12 mouse cellular contexts compared by ENCODE assay signal in the genomic region with DNA sequence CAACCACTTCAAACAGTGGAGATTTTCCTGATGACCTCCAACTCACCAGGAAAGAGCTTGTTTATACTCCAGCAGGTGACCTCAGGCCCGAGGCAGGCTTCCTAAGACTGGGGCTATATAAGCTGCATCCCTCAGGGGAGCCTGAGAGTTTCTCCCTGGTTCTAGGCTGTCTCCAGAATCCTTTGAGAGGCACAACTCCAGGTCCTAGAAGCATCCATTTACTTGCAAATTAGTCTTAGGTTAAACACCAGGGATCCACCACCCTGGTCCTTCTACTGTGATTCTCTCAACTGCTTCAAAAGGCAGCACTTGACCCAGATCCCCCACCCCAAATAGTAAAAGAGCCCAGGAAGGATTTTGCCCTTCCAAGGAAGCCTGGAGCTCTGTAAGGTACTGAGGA.
"Had no signal": no experiment of that assay in that cellular context is flagged by ENCODE, and none has a peak within 500 bp of the region (broad histone marks: within the 10 kb centered on the region; RNA-seq: fewer than 3 reads in every experiment).

No protein-coding gene starts in this region.

- DNase-seq: left cerebral cortex, postnatal 4 days; liver, postnatal 0 days; lung, embryonic 14.5 days; thymus, adult 18-20 months; thymus, postnatal 36 days had no signal

- H3K27me3 ChIP-seq: limb, embryonic 12.5 days; limb, embryonic 15.5 days; midbrain, embryonic 13.5 days had no signal

- ATAC-seq: liver, postnatal 0 days; lung, postnatal 0 days; midbrain, embryonic 13.5 days had no signal

- H3K9me3 ChIP-seq: limb, embryonic 12.5 days; limb, embryonic 15.5 days; midbrain, embryonic 13.5 days had no signal

- H3K4me3 ChIP-seq: limb, embryonic 12.5 days; limb, embryonic 15.5 days; midbrain, embryonic 13.5 days had no signal

- H3K27ac ChIP-seq: kidney, postnatal 0 days; limb, embryonic 12.5 days; limb, embryonic 15.5 days; liver, embryonic 14.5 days; midbrain, embryonic 13.5 days had no signal

- H3K36me3 ChIP-seq: limb, embryonic 12.5 days; limb, embryonic 15.5 days; midbrain, embryonic 13.5 days had no signal

- H3K9ac ChIP-seq: limb, embryonic 12.5 days; limb, embryonic 15.5 days; liver, embryonic 14.5 days; liver, postnatal 0 days; lung, embryonic 14.5 days; midbrain, embryonic 13.5 days had no signal

- H3K4me2 ChIP-seq: limb, embryonic 12.5 days; limb, embryonic 15.5 days; liver, embryonic 11.5 days; lung, embryonic 14.5 days; midbrain, embryonic 13.5 days had no signal
